Mouse (Mus musculus): Measurements from ENCODE around the gene Nars2. TPM values are rescaled to one million over a fixed set of nuclear protein-coding genes. Genes with fewer than 3 reads are reported as not detected.
A peak's percentile ranks its signal among the peaks of the same experiment; 100 is the strongest.

The Nars2 gene
- polyA plus RNA-seq, 1 experiment from 2014 or later: 17.4 TPM

DNA sequence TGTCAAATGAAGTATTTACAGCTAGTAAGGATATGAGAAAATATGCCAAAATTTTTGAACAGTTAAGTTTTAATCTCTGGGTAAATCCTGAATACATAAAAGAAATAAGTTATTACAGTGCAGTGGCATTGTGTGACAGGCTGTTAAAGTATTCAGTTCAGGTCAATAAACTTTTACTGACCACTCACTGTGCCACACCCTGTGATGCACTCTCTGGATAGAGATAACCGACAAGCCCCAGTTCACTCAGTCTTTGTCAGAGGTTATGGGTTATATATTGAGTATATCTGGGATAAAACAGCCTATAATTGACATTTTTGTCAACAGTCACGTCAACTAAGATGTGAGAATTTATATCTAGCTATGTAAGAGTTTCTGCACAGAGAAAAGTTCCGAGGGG, 120.2 kb downstream of the Nars2 start:
- DNase-seq (ENCODE audit: low spot score): no peak

DNA sequence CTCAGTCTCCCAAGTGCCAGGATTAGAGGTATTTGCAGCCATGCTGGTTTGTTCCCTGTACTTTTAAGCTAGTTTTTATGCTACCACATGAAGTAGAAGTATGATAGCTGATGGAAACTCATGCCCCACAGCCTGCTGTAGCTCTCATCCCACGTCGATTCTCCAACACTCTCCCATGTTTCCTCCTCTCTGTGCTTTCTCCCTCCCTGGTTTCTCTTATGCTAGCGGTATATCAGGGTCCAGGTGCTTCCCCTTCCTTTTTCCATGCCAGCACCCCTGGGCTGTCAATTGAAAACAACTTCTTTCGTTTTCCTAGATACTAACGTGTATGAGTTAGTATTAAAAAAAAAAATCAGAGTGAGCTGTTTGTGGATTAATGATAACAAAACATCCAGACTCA, 120.8 kb downstream of the Nars2 start:
- DNase-seq (ENCODE audit: low spot score): no peak

DNA sequence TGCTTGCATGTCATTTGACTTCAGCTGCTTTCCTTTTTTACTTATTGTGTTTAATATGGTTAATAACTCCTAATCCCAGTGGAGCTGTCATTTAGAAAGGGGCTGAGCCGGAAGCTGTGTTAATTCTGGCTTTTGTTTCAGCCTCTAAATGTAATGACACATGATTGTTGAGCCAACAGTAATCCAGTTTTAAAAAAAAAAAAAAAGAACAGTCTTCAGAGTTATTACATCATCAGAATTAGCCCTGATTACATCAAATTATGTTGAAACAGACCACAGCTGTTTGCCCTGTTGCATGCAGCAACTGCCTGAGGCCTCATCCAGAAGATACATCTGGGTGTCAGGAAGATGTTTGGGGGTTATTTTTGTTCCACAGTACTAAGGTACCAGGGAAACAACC, 123.7 kb downstream of the Nars2 start:
- no peak for DNase-seq (ENCODE audit: low spot score)

DNA sequence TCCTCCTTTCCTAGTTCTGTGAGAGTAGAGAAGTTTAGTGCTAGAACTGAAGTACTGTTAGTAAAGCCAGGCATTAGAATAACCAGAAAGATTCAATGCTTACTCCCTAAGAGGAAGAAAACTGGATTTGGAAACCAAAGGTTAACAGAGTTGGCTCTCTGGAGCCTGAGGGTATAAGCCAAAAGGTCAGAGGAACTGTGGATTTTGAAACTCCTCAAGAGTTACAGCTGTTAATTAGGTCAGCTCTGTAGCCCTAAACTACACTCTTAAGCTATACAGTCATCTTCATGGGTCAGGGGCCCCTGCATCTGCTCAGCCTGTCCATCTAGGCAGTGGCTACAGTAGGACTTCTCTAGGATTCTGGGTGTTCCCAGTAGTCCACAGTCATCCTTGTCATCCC, 125.7 kb downstream of the Nars2 start:
- DNase-seq (ENCODE audit: low spot score): no peak

DNA sequence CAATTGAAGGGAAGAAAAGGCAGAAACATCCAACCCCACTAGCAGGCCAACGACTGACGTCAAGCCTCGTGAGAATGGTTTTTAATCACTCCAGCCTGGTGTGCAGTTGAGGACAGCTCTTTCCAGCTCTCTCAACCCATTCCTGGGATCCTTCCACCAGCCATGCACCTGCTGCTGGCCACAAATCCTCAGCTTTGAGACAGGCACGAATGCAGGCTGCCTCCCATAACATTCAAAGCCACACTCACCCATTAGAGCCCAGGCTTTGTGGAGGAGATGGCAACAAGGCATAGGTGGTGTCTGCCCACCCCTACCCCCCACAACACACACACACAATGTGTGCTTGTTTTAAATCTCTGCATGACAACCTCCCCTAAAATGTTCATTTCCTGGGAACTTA, 127.4 kb downstream of the Nars2 start:
- DNase-seq (ENCODE audit: low spot score): no peak

DNA sequence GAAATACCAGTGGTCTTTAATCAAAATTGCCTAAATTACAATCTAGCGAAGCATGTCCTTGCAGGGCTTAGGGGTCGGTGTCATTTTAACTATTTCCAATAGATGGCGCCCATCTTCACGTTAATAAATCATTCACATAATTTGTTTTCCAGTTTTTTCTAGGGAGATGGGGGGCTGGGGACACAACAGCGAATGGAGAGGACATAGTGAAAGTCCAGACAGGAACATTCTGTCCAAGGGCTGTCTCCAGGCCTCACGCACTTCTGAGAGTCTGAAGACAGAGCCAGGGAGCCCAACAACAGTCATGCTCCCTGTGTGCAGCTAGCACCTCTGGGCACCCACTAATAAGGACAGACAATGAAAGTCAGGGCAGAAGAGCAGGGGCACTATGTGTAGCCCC, 127.8 kb downstream of the Nars2 start:
- DNase-seq (ENCODE audit: low spot score): peak; percentile 21

DNA sequence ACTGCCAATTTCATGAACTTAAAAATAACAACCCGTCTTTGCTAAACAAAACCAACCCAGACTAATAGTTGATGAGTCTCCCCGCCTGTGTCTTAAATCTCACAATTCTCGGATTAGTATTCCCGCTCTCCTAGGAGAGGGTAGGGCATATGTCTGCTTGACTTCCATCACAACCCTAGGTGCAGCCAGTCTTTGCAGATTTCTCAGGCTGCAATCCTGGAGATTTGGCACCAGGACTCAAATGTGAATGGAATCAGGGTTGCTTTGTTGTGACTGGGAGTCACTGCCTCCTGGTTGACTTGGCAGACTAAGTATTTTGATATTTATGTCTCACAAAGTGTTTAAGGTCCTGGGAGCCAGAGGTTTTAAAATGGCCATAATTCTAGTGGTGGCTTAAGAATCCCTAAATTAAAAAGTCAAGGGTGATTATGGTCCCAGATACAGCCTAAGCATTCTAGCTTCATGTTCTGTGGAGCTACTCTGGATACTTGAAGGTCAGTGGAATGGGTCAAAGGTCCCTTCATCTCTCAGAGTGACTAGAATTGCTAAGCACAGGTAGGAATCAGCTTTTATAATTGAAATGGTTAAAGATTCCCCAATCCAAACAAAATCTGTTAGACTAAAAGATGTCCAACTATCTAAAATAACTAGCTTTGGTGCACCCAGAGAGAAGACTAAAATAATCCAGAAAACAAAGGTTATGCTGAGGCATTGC, 128.5 kb downstream of the Nars2 start:
- DNase-seq (ENCODE audit: low spot score): no peak

DNA sequence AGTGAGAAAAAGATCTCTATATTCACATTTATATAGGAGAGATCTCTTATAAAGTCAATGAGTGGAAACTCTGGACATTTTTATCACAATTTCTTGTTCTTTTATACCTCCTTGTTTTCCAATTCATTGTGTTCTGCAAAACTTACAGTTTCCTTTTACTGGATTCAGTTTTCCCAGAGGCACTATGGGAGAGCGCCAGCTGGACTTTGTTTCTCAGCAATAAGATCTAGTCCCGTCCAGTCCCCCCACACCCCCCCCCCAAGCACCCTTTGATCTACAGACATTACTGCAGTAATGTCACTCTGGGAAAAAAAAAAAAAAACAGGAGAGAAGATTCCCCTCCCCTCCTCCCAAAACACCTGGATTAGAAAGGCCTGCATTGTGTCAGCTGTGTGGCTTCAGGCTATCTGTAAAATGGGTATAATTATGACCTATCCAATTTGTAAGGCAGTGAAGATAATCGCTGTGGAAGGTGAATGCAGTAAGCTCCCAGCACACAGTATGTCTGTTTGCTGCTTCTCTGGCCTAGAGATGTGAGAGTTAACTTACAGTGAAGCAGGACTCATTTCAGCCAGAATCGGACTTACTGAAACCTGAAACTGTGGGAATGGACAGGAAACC, 129.4 kb downstream of the Nars2 start:
- no peak for DNase-seq (ENCODE audit: low spot score)

DNA sequence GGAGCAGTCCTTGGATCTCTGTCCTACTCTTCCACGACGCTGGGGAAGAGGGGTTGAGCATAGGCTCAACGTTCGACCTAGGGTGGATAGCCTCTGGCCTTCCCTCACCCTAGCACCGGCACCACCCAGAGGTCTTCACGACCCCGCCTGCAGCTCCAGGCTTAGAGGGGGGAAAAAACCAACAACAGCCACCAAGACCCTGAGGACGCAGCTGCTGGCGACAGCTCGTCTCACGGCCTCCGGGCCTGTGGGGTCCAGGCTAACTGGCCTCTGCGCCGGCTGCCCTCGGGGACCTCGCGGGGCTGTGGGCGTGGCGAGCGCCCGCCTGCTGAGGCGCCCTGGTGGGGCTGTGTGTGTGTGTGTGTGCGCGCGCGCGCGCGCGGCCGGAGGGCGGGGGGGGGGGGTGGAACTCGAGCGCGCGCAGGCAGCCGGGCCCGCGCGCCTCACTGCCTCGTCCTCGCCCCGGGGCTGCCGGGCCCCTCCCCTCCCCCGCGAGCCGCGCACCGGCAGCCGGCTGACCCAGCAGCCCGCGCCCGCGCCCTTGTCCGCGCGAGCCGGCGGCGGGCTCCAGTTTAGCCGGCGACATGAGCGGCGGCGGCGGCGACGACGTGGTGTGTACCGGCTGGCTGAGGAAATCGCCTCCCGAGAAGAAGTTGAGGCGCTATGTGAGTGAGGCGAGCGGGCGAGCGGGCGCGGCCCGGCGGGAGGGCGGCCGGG, 130.1 kb downstream of the Nars2 start, which contains the start of gene Gab2:
TSS of gene Gab2 (plus strand) at position 345 of the 717 bp plus-strand sequence.
- DNase-seq (ENCODE audit: low spot score): peak; percentile 73

DNA sequence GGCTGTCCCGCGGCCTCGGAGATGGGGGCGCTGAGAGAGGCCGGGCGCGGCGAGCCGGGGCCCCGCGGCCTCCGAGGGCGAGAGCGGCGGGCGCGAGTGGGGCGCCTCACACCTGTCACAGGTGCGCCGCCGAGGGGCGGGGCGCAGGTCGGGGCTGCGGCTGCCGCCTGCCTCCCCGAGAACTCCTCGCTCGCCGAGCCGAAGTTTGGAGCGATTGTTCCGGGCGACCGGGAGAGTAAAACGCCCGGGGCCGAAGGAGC, 130.6 kb downstream of the Nars2 start:
- peak; percentile 27 for DNase-seq (ENCODE audit: low spot score)

DNA sequence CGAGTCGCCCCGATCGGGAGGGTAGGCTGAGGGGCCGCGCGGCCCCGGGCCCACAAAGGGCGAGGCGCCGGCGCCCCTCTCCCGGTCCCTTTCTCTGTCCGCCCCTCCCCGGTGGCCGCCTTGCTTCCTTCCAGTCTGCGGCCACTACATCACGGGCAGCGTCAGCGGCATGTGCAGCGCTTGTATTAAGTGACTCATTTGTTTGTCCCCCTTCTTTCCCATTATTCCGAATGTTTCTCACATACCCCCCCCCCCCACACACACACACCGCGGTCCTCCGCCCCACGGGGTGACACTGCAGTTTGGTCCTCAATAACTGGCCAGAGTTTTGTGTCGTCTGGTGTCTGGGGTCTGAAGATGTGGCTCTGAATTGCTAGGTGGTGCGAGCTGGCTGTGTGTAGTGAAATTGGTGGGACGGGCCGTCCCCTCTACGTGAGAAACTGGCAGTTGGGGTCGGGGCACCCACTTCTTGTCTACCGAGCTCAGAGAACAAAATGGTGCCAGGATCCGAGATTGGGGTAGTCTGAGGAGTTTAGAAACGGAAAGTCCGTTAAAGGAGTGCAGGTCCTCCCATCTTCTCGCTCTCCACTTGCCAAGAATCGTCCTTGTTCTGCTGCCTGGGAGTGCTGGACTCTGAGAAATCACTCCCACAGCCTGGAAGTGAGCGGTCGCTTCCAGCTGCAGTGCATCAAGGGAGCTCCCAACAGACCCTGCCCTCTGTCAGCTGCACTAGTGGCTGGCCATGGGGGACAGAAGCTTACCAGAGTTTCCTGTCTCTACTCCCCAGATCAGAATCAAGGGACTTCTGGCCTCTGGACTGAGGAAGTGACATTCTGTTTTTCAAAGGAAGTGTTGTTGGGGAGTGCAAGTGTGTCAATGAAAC, 131.2 kb downstream of the Nars2 start:
- peak; percentile 28 for DNase-seq (ENCODE audit: low spot score)

DNA sequence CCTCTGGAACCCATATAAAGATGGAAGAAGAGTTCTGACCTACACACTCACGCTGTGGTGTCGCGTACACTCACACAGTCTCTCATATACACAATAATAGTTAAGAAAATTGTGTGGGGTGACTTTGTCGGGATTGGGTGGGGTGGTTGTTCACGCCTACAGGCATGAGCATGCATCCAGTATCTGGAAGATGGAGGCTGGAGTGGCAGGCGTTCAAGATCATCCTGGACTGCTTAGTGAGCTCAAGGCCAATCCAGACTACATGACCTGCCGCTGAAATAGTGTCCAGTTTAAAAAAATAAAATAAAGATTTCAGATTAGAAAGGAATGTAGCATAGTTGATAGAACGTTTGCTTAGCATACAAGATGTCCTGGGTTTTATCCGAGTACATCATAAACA, 132.3 kb downstream of the Nars2 start:
- DNase-seq (ENCODE audit: low spot score): no peak

DNA sequence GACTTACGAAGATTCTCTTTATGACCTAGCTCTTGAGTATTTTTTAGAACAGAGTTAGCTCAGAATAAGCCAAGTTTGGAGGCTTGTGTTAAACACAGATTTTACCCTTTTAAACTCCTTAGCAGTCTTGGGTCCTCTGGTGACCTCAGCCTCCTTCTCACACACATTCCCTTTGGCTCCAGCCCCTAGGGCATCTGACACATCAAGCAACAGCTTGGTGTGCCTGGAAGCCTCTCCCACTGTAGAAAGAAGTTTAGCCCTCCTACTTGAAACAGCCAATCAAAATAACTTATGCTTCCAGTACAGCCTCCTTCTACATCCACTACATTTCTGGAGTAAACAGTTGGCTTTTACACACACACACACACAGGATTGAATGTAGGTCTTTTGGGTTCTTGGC, 132.9 kb downstream of the Nars2 start:
- DNase-seq (ENCODE audit: low spot score): no peak

DNA sequence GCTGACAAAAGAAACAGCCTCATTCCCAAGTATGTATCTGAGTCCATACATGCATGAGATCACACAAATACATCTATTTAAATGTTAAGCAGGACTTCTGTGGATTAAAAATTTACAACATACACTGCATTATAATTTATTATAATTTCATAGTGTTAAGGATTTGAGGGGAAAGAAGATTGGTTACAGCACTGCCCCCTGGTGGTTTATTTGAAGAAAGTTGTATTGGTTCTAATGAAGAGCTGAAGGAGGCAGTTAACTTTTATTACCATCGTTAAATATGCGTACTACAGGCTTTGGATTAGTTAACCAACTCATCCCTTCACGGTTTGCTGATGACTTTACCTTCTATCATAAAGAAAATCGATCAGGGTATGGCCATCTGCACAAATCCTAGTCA, 134.0 kb downstream of the Nars2 start:
- peak; percentile 39 for DNase-seq (ENCODE audit: low spot score)

DNA sequence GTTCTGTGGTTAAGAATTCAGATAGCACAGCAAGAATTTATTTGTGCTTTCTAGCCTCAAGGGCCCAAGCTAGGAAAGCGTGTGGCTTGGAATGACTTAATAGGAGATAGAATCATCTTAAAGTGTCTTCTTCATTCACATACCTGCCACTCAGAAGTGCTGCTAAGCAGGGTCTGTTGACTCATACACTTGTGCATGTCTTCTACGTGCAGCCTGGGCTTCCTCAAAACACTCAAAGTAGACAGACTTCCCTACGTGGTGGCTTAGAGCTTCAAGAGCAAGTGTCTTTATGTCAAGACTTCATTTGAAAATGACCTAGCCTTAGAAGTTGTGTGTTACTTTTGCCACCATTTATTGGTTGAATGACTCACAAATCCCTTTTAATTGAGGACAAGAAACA, 142.9 kb downstream of the Nars2 start:
- DNase-seq (ENCODE audit: low spot score): no peak

DNA sequence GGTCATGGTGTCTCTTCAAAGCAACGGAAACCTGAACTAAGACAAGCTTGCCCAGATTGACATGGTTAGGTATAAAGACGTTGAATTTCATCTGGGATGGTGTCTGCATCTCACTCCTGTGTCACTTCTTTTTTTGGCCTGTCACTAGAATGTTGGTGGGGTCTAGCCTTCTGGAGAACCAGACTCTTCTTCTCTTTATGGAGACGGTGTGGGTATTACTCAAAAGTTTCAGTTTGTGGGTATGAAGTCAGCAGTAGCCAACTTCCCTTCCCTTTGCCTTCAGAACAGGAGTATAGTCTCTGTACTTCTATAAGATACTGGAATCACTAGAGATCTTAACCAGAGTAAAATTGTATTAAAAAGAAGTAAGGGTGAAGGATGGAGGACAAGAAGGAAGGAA, 156.8 kb downstream of the Nars2 start:
- no peak for DNase-seq (ENCODE audit: low spot score)

Other genes with a start within 250 kb of the Nars2 start
- gene Gab2, start 130.1 kb downstream of the Nars2 start, polyA plus RNA-seq (2015; fragmentation: Nextera tagmentation; extraction: Ambion mirVana): 1.2 and 1.4 TPM in 2 replicates